Mouse (Mus musculus) MEL (cell line): Measurements from ENCODE around the gene Enkur. TPM values are rescaled to one million over a fixed set of nuclear protein-coding genes. Genes with fewer than 3 reads are reported as not detected.

ENCODE experiments used
- DNase-seq: peaks from one replicate; pipeline ENCODE4 v3.0.0; 2011; ENCODE audit warnings: low read depth, low spot score
- H3K27ac ChIP-seq: 2 replicates; pipeline ENCODE4 v1.5.1; 2012; ENCODE audit warnings: low read depth, mild to moderate bottlenecking, control low read depth, low read length, moderate library complexity; ENCODE audit not compliant: control insufficient read depth
- H3K27me3 ChIP-seq, 2 experiments: fragments of 150-350 bp in 1 of 2; sonication (generic) in 1 of 2; 2 replicates each; pipeline ENCODE4 v1.6.1; 2012; ENCODE audit warnings: low read length in 2 of 2, mild to moderate bottlenecking in 2 of 2, improper control_type of control experiment in 1 of 2, moderate library complexity in 1 of 2; ENCODE audit not compliant: insufficient read depth in 2 of 2, control insufficient read depth in 1 of 2
- H3K36me3 ChIP-seq, 2 experiments: 2 replicates each; pipeline ENCODE4 v1.6.1; 2012 to 2014; ENCODE audit warnings: low read length in 2 of 2, improper control_type of control experiment in 1 of 2, inconsistent platforms in 1 of 2, mild to moderate bottlenecking in 1 of 2; ENCODE audit not compliant: insufficient read depth in 2 of 2, control insufficient read depth in 1 of 2
- H3K4me1 ChIP-seq, 2 experiments: fragments of 150-350 bp in 1 of 2; sonication (generic) in 1 of 2; 2 replicates each; pipeline ENCODE4 v1.6.1; 2012; ENCODE audit warnings: low read length in 2 of 2, improper control_type of control experiment in 1 of 2, mild to moderate bottlenecking in 1 of 2; ENCODE audit not compliant: insufficient read depth in 2 of 2, control insufficient read depth in 1 of 2
- H3K4me3 ChIP-seq, 2 experiments: fragments of 150-350 bp in 1 of 2; sonication (generic) in 1 of 2; 2 replicates each; pipeline ENCODE4 v1.5.1; 2012; ENCODE audit warnings: low read depth in 2 of 2, low read length in 2 of 2, mild to moderate bottlenecking in 2 of 2, moderate library complexity in 2 of 2, control low read depth in 1 of 2, improper control_type of control experiment in 1 of 2; ENCODE audit not compliant: control insufficient read depth in 1 of 2, insufficient read depth in 1 of 2
- H3K79me2 ChIP-seq: 2 replicates; pipeline ENCODE4 v1.6.1; 2012; ENCODE audit warnings: mild to moderate bottlenecking, low read length, moderate library complexity; ENCODE audit not compliant: control insufficient read depth, poor library complexity, insufficient read depth
- H3K9ac ChIP-seq: 2 replicates; pipeline ENCODE4 v1.6.1; 2012; ENCODE audit warnings: low read depth, mild to moderate bottlenecking, control low read depth, low read length, moderate library complexity; ENCODE audit not compliant: control insufficient read depth, poor library complexity, severe bottlenecking
- H3K9me3 ChIP-seq: fragments of 150-350 bp; sonication (generic); replicated peaks from 2 replicates; pipeline ENCODE4 v1.6.1; 2012; ENCODE audit warnings: mild to moderate bottlenecking, low read length, improper control_type of control experiment, moderate library complexity; ENCODE audit not compliant: insufficient read depth
- CHD2 ChIP-seq: IDR thresholded peaks from 2 replicates; pipeline ENCODE4 v1.6.1; 2011; ENCODE audit warnings: low read length, improper control_type of control experiment
- CTCF ChIP-seq, 3 experiments: IDR thresholded peaks in 2 of 3; conservative IDR thresholded peaks in 1 of 3; 2 replicates each; pipeline ENCODE4 v1.5.1; 2011 to 2012; ENCODE audit warnings: low read length in 3 of 3, low read depth in 2 of 3, mild to moderate bottlenecking in 2 of 3, improper control_type of control experiment in 1 of 3, inconsistent platforms in 1 of 3, mixed read lengths in 1 of 3, moderate library complexity in 1 of 3; ENCODE audit not compliant: control insufficient read depth in 1 of 3, insufficient read depth in 1 of 3, poor library complexity in 1 of 3, severe bottlenecking in 1 of 3
- ELF1 ChIP-seq: IDR thresholded peaks from 2 replicates; pipeline ENCODE4 v1.6.1; 2014; ENCODE audit warnings: low read depth, mild to moderate bottlenecking, inconsistent platforms, low read length, improper control_type of control experiment, moderate library complexity
- EP300 ChIP-seq, 2 experiments: IDR thresholded peaks; 2 replicates each; pipeline ENCODE4 v1.6.1; 2011; ENCODE audit warnings: improper control_type of control experiment in 2 of 2, low read length in 2 of 2, low read depth in 1 of 2, mild to moderate bottlenecking in 1 of 2
- ETS1 ChIP-seq: IDR thresholded peaks from 2 replicates; pipeline ENCODE4 v1.6.1; 2012; ENCODE audit warnings: low read depth, mild to moderate bottlenecking, inconsistent platforms, low read length, improper control_type of control experiment, moderate library complexity
- GABPA ChIP-seq: IDR thresholded peaks from 2 replicates; pipeline ENCODE4 v1.6.1; 2012; ENCODE audit warnings: low read depth, mild to moderate bottlenecking, inconsistent platforms, low read length, improper control_type of control experiment, moderate library complexity
- GATA1 ChIP-seq: IDR thresholded peaks from 2 replicates; pipeline ENCODE4 v1.6.1; 2011; ENCODE audit warnings: low read depth, low read length, improper control_type of control experiment
- HCFC1 ChIP-seq: IDR thresholded peaks from 2 replicates; pipeline ENCODE4 v1.6.1; 2012; ENCODE audit warnings: low read depth, mild to moderate bottlenecking, inconsistent platforms, low read length, improper control_type of control experiment, moderate library complexity
- MAFK ChIP-seq: IDR thresholded peaks from 2 replicates; pipeline ENCODE4 v1.6.1; 2011; ENCODE audit warnings: low read depth, mild to moderate bottlenecking, low read length, improper control_type of control experiment, borderline replicate concordance
- MAX ChIP-seq: IDR thresholded peaks from 2 replicates; pipeline ENCODE4 v1.6.1; 2011; ENCODE audit warnings: low read length, improper control_type of control experiment
- MYB ChIP-seq: IDR thresholded peaks from 2 replicates; pipeline ENCODE4 v1.6.1; 2011; ENCODE audit warnings: mild to moderate bottlenecking, low read depth, low read length, improper control_type of control experiment
- MYC ChIP-seq: IDR thresholded peaks from 2 replicates; pipeline ENCODE4 v1.6.1; 2011; ENCODE audit warnings: low read depth, mild to moderate bottlenecking, low read length, improper control_type of control experiment, moderate library complexity
- POLR2A ChIP-seq, 2 experiments: IDR thresholded peaks; 2 replicates each; pipeline ENCODE4 v1.6.1; 2011 to 2012; ENCODE audit warnings: low read length in 2 of 2, mild to moderate bottlenecking in 2 of 2, control low read depth in 1 of 2, improper control_type of control experiment in 1 of 2, low read depth in 1 of 2, moderate library complexity in 1 of 2; ENCODE audit not compliant: control insufficient read depth in 1 of 2, insufficient read depth in 1 of 2, poor library complexity in 1 of 2
- POLR2AphosphoS2 ChIP-seq: IDR thresholded peaks from 2 replicates; pipeline ENCODE4 v1.6.1; 2011; ENCODE audit warnings: low read length, improper control_type of control experiment
- RAD21 ChIP-seq: IDR thresholded peaks from 2 replicates; pipeline ENCODE4 v1.6.1; 2011; ENCODE audit warnings: mild to moderate bottlenecking, low read depth, low read length, improper control_type of control experiment
- RCOR1 ChIP-seq: IDR thresholded peaks from 2 replicates; pipeline ENCODE4 v1.6.1; 2012; ENCODE audit warnings: low read depth, mild to moderate bottlenecking, inconsistent platforms, low read length, improper control_type of control experiment
- SIN3A ChIP-seq: IDR thresholded peaks from 2 replicates; pipeline ENCODE4 v1.6.1; 2012; ENCODE audit warnings: low read length, improper control_type of control experiment, inconsistent platforms
- TAL1 ChIP-seq: IDR thresholded peaks from 2 replicates; pipeline ENCODE4 v1.6.1; 2012; ENCODE audit warnings: mild to moderate bottlenecking, inconsistent platforms, low read length, moderate library complexity, mixed read lengths
- TCF12 ChIP-seq: IDR thresholded peaks from 2 replicates; pipeline ENCODE4 v1.6.1; 2014; ENCODE audit warnings: low read depth, mild to moderate bottlenecking, inconsistent platforms, low read length, improper control_type of control experiment, moderate library complexity
- USF2 ChIP-seq, 2 experiments: IDR thresholded peaks; 2 replicates each; pipeline ENCODE4 v1.6.1; 2011 to 2012; ENCODE audit warnings: improper control_type of control experiment in 2 of 2, low read length in 2 of 2, borderline replicate concordance in 1 of 2, inconsistent platforms in 1 of 2, low read depth in 1 of 2, mild to moderate bottlenecking in 1 of 2; ENCODE audit not compliant: insufficient read depth in 1 of 2
- ZC3H11A ChIP-seq: IDR thresholded peaks from 2 replicates; pipeline ENCODE4 v1.6.1; 2012; ENCODE audit warnings: low read depth, mild to moderate bottlenecking, inconsistent platforms, low read length, improper control_type of control experiment
- polyA plus RNA-seq, 2 experiments: library from polyadenylated mRNA; stranded (reverse) in 1 of 2; unstranded in 1 of 2; fragments of >175 nt in 1 of 2; fragments of >200 nt in 1 of 2; gene quantifications; 2 replicates each; pipeline versions ENCODE4 v1.2.1 to v1.2.4; 2012; ENCODE audit warnings: low replicate concordance in 2 of 2, low read depth in 1 of 2; ENCODE audit not compliant: insufficient read length in 2 of 2, insufficient read depth in 1 of 2, missing spikeins in 1 of 2
- total RNA-seq: library from RNA; depleted of rRNA; stranded (reverse); fragments of 300-350 nt; gene quantifications from 2 replicates; pipeline ENCODE4 v1.2.3, GENCODE M21; 2012

Enkur gene
- total and polyA plus RNA-seq, 3 experiments = not detected

- TF ChIP-seq EP300 (IDR thresholded peaks at IDR 0.05; ENCODE audit: low read depth in 1 of 2, low read length in 2 of 2) (peak in 1 of 2 experiments; percentile 36; a peak in 1 of 4 replicates), POLR2AphosphoS2 (no peak), GABPA (no peak), RCOR1 (peak; percentile 32; the same call in 1 of the 2 replicates), ETS1 (no peak), MYB (no peak)
- Histone ChIP-seq H3K79me2 (no peaks in the 10 kb centered on the region), H3K9me3 (no peaks in the 10 kb centered on the region)
These were observed 26.0 kb downstream of the Enkur start for GRCm38 (mm10) chr2:21179136-21179535.

GRCm38 (mm10) chr2:21172797-21173196 is 32.4 kb downstream of the Enkur start:
- H3K27ac ChIP-seq = no peak overlapping the region; the same call in 1 of the 2 replicates
- no peak for TF ChIP-seq HCFC1
- no peak for TF ChIP-seq ELF1
- TF ChIP-seq CTCF (IDR thresholded peaks at IDR 0.05 in 2 of 3, conservative IDR thresholded peaks at IDR 0.05 in 1 of 3; ENCODE audit: control insufficient read depth in 1 of 3, insufficient read depth in 1 of 3, low read depth in 2 of 3, low read length in 3 of 3, poor library complexity in 1 of 3, severe bottlenecking in 1 of 3) = no peak
- TF ChIP-seq MYC = no peak
- TF ChIP-seq SIN3A = no peak
- no peak for TF ChIP-seq ZC3H11A
- no peak for TF ChIP-seq POLR2A (IDR thresholded peaks at IDR 0.05; ENCODE audit: control insufficient read depth in 1 of 2, insufficient read depth in 1 of 2, low read depth in 1 of 2, low read length in 2 of 2, poor library complexity in 1 of 2)
- TF ChIP-seq RCOR1 = 0 out of 2 replicates have a peak, but pooled peaks have one; percentile 17
- TF ChIP-seq TCF12 = 0 out of 2 replicates have a peak, but pooled peaks have one; percentile 23
- TF ChIP-seq MYB = no peak
- no peak for TF ChIP-seq MAX
- TF ChIP-seq EP300 (IDR thresholded peaks at IDR 0.05; ENCODE audit: low read depth in 1 of 2, low read length in 2 of 2) = peak; percentile 65 to 71; a peak in 3 of 4 replicates
- peak; percentile 77 for TF ChIP-seq GATA1
- TF ChIP-seq MAFK = no peak
- TF ChIP-seq CHD2 = no peak
- TF ChIP-seq TAL1 = no peak
- no peak for TF ChIP-seq RAD21
- TF ChIP-seq USF2 (IDR thresholded peaks at IDR 0.05; ENCODE audit: borderline replicate concordance in 1 of 2, insufficient read depth in 1 of 2, low read depth in 1 of 2, low read length in 2 of 2) = no peak

More at GRCm38 (mm10) chr2:21179136-21179535, 26.0 kb downstream of the Enkur start:
- peak; percentile 57 for DNase-seq
- H3K27ac ChIP-seq = no peak overlapping the region
- no peak overlapping the region for H3K4me3 ChIP-seq
- no peaks in the 10 kb centered on the region for H3K27me3 ChIP-seq
- H3K36me3 ChIP-seq = peaks cover 0 to 3% of the 10 kb centered on the region in 2 experiments; a peak in 2 of 4 replicates
- peaks cover 2 to 3% of the 10 kb centered on the region in 2 experiments; a peak in 2 of 4 replicates for H3K4me1 ChIP-seq
- H3K9ac ChIP-seq = no peak overlapping the region

More at GRCm38 (mm10) chr2:21172797-21173196, 32.4 kb downstream of the Enkur start:
- no peaks in the 10 kb centered on the region for H3K27me3 ChIP-seq
- H3K4me1 ChIP-seq = no peaks in the 10 kb centered on the region; a peak in 1 of 4 replicates
- H3K79me2 ChIP-seq = no peaks in the 10 kb centered on the region
- peak; percentile 27 for DNase-seq
- H3K4me3 ChIP-seq = no peak overlapping the region
- no peaks in the 10 kb centered on the region for H3K9me3 ChIP-seq
- H3K36me3 ChIP-seq = peaks cover 0 to 7% of the 10 kb centered on the region in 2 experiments; a peak in 2 of 4 replicates
- H3K9ac ChIP-seq = no peak overlapping the region
